Mouse (Mus musculus): ENCODE results near the gene Osbpl5.

Osbpl5 gene

DNA sequence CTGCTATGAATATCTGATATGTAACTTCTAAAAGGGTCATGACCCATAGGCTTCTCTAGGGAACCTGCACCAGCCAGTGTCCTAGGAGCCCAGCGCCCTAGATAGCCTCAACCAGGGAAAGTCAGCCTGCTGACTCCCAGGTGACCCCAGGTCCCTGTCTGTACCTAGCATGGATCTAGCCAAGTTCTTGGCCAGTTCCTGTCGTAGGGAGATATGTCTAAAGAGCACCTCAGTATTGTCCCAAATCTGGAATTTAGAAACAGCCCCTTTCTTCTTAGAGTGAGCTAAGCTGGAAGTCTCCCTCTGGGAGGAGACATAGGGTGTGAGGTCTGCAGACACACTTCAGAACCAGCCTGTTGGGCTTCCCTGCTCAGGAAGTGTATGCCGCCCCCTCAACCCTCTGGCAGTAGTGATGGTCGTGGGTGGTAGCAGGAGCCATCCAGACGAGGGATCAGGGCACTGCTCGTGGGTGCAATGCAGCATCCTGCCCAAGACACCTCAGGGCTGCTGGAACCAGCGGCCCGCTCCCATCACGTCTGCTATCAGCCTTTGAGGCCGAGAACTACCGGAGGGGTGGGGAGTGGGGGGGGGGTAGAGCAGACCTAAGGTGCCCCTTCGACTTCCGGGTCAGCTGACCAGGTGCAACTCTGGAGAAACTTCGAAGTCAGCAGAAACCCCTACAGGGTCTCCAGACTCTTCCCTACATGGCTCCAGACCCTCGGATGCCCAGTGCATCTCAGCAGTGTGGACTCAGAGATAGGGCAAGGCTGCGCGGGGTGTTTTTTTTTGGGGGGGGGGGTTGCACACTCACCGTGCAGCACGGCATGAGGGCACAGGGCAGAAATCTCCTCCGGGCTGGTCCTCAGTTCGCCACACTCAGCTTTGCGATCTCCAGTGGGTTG, at the start of gene Osbpl5:
Gene Osbpl5 (minus strand): TSS at position 861 of the 902 bp plus-strand sequence.
- DNase-seq (ENCODE audit: low read depth, low spot score), result no peak

DNA sequence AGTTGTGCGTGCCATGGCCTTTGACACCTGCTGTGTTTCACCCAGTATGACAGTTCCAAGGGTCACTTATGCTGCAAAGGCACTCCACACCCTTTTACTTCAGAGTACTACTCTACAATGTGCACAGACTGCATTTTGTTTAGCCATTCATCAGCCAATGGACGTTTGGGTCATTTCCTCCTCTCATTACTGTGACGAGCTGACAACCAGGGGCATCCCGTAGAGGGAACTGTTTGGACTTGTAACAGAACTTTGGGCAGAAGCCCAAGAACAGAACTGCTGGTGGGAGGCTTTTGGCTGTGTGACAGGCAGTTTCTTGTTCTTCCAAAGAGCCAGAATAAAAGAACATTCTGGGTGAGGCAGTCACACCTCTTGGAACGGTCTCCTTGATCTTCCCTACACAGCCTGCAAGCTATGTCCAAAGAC, 48.4 kb upstream of the Osbpl5 start:
- DNase-seq (ENCODE audit: low read depth, low spot score), result no peak

- DNase-seq (ENCODE audit: low read depth, low spot score), result no peak
Observed at GRCm38 (mm10) chr7:143801195-143802065, 44.6 kb upstream of the Osbpl5 start.

DNA sequence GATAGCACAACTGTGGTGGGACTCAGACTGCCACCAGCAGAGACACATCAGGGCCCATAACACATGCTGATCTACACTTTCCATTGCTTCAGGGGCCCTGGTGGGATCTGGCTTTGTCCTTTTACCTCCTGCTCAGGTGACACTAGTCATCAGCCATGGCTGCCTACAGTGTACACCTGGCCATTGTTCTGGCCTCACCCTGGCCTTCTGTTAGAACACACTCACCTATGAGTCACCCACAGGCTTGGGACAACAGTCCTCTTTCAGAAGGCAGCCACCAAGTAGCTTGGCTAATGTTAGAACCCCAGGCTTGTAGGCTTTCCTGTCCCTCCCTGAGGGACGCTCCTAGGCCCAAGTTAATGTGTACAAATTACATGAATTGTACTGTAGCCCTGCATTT, 44.0 kb upstream of the Osbpl5 start:
- no peak for DNase-seq (ENCODE audit: low read depth, low spot score)

- DNase-seq (ENCODE audit: low read depth, low spot score), result no peak
Observed at GRCm38 (mm10) chr7:143798783-143799182, 42.0 kb upstream of the Osbpl5 start.

DNA sequence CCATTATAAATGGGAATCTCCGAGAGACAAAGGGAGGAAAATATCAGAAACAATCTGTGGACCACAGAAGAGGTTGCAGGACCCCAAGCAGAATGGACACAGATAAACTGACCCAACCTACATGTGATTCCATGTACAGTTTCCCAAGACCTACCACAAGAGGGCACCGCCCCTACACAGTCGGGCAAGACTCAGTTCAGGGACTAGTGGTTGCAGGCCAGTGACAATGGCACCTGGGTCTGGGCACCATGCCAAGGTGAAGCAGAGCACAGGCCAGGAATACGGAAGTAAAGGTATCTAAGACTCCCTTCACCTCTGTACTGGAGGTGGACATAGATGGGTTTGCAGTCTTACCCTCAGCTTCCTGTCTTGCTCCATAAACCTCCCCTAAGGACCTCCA, 36.3 kb upstream of the Osbpl5 start:
- no peak for DNase-seq (ENCODE audit: low read depth, low spot score)

DNA sequence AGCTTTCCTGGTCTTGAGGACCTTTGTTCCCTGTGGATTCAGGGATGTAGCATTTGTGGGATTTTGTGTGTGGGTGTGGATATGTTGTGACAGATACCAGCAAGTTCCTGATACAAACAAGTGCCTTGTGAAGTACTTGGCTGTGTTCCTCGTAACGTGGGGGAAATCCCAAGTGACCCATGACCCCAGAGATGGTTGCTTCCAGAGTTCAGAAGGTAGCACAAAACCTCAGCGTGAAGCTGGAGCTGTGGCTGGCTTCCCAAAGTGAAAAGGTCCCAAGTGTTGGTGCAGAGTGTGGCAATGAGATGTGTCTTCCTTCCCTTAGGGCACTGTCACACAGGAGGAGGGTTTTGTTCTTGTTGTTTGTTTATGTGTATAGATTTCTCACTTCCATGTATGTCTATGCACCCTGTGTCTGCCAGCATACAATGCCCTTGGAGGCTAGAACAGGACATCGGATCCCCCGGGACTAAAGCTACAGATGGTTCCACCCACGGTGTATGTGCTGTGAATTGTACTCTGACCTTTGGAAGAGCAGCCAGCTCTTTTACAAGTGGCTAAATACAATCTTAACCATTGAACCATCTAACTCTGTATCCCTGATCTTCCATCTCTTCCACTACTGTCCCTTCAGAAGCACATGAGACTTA, 35.7 kb upstream of the Osbpl5 start:
- no peak for DNase-seq (ENCODE audit: low read depth, low spot score)

- peak; percentile 59 for DNase-seq (ENCODE audit: low read depth, low spot score)
Observed at GRCm38 (mm10) chr7:143783996-143784829, 27.4 kb upstream of the Osbpl5 start, which contains the start of gene Mrgpre. TSS of gene Mrgpre (minus strand) at chr7:143784500.

DNA sequence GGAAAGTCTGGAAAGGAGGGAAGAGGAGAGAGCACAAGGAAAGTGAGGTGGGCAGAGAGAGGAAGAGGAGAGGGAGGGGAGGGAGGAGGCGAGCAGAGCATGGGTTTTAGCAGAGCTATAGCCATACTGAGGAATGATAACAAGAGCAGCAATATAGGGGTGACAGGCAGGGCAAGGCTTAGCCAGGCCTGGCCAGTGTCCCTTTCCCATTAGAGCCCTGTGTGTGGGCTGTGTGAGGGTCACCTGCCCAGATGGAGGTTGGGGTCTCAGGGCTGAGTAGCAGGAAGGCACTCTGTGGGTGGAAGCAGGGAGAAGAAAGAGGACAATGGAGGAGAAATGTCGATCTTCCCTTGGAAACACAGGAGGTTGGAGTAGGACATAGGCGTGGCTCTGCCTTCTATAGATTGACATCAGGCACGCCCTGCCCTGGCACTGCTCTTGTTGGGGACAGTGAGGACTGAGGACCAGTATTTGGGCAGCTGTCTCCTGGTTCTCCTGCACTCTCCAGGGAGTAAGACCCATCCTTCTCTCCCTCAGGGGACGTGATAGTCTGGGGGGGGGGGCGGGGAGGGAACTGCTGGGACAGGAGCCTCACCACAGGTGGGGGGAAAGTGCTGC, 26.7 kb upstream of the Osbpl5 start:
- no peak for DNase-seq (ENCODE audit: low read depth, low spot score)

DNA sequence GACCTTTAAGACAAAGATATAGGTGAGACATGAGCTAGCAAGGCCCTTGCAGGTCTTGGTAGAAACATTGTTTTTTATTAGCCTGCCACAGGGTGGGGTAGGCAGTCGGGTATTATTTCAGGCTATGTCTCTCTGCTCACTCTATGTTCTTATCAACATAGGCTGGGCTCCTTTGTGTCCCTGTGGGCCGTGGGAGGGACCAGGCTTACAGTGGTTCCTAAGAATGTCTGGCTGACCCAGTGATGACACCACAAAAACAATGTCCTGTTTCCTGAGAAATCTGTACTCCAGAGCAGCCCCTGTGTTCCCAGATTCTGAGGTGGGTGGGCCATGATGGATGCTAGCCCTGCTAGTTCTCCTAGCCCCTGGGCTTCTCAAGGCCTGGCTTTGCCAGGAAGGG, 20.6 kb upstream of the Osbpl5 start:
- no peak for DNase-seq (ENCODE audit: low read depth, low spot score)

DNA sequence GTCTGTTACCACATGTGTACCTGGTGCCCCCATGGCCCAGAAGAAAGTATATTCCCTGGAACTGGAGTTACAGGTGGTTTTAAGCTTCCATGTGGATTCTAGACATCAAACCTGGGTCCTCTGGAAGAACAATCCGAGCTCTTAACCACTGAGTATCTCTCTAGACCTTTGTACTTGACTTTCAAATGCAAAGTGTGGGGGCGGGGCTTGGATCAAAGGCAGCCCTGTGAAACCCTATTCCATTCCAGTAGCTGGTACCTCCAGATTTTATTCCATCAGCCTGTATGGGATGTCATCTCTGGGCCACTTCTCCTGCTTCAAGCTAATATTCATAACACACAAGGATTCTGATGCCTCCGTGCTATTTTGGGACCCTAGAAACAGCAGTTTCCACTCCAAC, 19.4 kb upstream of the Osbpl5 start:
- no peak for DNase-seq (ENCODE audit: low read depth, low spot score)

GRCm38 (mm10) chr7:143769461-143769860, 12.7 kb upstream of the Osbpl5 start:
- no peak for DNase-seq (ENCODE audit: low read depth, low spot score)

- DNase-seq (ENCODE audit: low read depth, low spot score), result no peak
Observed at GRCm38 (mm10) chr7:143768267-143768666, 11.5 kb upstream of the Osbpl5 start.

DNA sequence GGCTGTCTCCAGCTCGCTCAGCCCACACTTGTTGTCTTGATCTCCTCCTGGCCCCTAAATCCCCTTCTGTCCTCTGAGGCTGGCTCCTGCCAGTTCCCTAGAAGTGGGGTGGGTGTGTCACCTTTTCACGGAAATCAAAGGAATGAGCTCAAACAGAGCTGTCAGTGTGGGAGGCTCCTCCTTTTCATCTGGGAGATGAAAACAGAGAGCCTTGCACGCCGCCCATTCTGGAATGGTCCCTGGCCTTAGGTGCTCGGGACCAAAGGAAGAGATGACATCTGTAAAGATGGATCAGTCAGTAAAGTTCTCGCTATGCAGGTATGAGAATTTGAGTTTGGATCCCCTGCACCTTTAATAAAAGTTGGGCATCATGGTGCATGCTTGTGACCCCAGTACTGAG, 10.1 kb upstream of the Osbpl5 start, which contains the start of gene Mrgprg:
Gene Mrgprg (minus strand): TSS at position 101 of the 400 bp plus-strand sequence.
- no peak for DNase-seq (ENCODE audit: low read depth, low spot score)

DNA sequence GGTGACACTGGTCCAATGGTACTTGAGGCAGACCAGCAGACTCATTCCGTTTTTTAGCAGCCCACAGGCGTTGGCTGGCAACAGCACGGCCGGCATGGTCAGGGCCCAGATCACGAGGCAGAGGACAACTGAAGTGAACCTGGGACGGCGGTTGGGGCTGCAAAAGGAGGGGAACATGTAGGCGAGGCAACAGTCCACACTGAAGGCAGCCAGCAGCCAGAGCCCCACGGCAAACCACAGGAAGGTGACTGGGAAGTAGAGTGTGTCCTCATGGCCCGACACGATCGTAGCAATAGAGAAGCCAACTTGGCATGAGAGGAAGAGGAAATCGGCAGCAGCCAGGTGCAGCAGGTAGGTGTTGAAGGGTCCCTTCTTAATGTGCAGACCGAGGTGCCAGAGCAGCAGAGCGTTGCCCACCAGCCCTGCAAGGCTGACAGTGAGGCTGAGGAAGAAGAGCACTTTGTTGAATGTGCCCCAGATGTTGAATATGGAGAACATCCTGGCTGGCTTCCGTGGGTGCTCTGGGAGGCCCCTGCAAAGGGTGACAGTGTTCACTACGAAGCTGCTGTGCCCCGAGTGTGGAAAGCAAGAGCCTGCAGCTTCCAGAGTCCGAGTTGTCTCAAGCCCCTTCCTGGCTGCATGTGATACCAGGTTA, 8.2 kb upstream of the Osbpl5 start:
- DNase-seq (ENCODE audit: low read depth, low spot score), result no peak

DNA sequence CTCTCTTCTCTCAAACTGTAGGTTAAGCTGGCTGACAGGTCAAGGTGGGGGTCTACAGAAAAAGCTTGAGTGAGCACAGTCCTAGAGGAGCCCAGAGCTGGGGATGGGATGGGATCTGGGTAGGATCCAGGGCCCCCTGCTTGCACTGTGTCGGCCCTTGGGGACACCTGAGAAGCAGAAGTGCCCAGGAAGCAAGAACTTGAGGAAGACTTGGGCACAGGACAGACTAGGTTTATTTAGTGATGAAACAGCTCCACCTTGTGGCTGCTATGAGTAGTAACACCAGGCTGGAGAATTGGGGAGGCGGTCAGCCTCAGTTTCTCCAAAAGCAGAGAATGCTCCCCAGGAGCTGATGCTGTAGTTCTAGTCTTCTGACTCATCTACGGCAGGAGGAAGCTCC, 7.0 kb upstream of the Osbpl5 start:
- DNase-seq (ENCODE audit: low read depth, low spot score), result no peak

- DNase-seq (ENCODE audit: low read depth, low spot score), result no peak
Observed at GRCm38 (mm10) chr7:143758956-143759355, 2.2 kb upstream of the Osbpl5 start.

GRCm38 (mm10) chr7:143757696-143758095, 911 bp upstream of the Osbpl5 start:
- DNase-seq (ENCODE audit: low read depth, low spot score), result no peak

DNA sequence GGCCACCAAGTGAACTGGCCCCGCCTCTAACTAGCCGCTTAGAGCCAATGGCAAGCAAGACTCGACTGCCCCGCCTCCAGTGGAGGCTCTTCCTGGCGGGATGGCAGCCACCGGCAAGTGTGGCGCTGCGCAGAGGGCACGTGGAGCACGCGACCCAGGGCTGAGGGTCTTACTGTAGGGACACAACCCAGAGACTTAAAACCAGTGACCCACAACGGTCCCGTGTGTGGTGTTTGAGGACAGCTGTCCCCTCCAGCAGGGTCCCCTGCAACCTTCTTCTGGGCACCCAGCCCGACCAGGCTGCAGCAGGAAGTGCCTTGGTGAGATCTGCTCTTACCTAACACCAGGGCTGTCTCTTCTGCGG, 224 bp upstream of the Osbpl5 start:
- peak; percentile 49 for DNase-seq (ENCODE audit: low read depth, low spot score)
